Mouse (Mus musculus): ENCODE measurements around the gene Gstm6.
"Not testable (repeated sequence)": the region's sequence is repeated elsewhere in the genome, so short reads cannot be mapped to it uniquely, and the experiment has no call there.

Gstm6 gene

DNA sequence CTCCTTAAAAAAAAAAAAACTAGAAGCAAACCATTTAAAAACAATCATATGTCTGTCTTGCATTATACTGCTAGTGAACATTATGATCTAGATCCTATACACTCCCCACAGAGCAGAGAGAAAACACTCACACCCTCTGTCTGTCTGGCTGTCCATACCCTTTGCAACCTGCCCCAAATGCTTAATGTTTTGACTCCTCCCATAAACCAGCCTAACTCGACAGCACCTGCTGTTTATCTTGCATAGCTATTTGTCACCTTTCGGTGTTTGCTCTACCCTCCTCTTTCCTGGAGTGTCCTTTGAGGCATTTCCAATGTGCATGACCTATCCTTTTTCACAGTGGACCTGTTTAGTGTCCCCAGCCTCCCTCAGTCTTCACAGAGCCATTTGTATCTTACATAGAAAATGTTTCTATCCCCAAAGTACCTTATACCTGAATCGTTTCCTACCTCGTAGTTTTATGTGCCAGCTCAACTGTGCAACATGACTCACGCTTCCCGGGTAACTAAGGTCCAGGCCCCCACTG, 48.3 kb downstream of the Gstm6 start:
- DNase-seq (ENCODE audit: low read depth in 2 of 2, low spot score in 2 of 2): no peak

DNA sequence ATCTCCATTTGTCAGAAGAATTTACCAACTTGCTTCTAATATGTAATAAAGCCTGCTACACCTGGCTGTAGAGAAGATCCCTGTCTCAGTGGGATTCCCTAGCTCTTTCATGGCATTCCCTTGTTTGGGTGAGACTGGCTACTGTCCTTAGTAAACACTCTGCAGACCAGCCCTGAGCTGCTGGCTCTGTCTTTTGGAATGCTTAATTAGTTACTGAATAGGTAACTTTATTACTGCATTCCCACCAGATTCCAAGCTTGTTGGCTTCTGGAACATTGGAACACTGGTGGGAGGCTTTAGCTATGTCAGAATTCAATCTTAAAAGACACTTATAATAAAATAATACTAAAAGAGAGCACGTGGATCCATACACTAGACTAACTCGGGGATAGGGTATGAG, 54.3 kb downstream of the Gstm6 start:
- not testable (repeated sequence) for DNase-seq (ENCODE audit: low read depth in 2 of 2, low spot score in 2 of 2)
